8 mouse cellular contexts compared by ENCODE assay signal in the genomic region with DNA sequence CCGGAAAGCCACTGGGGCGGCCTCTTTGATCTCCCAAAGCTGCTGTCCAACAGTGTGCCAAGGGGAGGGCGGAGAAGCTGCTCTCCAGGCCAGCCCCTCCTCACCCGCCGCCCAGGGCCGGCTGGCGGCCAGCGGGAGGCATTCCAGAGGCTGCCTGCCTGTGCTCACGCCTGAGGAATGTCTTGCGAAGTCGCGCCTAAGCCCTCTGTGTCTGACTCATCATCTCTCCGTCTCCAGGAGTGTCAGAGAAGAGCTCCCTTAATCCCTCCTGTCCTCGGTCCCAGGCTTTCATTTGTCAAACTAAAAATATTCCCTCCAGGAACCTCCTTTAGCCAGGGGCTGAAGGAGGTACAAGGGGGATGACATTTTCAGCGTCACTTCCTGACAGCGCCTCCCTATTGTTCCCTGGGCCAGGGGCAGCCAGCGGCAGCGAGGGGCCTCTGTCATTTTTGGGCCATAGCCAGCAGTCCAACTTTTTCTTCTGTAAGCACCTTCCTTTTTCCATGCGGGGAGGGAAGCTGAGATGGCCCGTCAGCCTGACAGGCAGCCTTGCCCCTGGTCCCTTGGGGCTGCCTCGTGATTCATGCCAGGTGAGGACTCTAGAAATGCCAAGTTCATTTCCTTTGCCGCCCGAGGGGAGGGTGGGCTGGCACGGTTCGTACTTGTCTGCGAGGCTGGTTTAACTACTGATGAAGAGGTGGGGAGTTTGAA.
DNase-seq lines count a peak whose midpoint lies in the region; ATAC-seq and TF ChIP-seq lines count a peak whose summit lies in the region.

No protein-coding gene starts in this region.

- in situ Hi-C loops in ES-E14 (cut with MboI; ENCODE audit: low sequenced_read_pairs in 2 of 2, unreplicated experiment in 2 of 2), result no loop called here

- H3K4me2 ChIP-seq in lung, embryonic 14.5 days, result peak overlapping the region; percentile 52

- H3K9me3 ChIP-seq in ES-E14 (ENCODE audit: control insufficient read depth, insufficient read depth, low read depth, low read length), result no peaks in the 10 kb centered on the region
- no peaks in the 10 kb centered on the region for H3K9me3 ChIP-seq in lung, embryonic 14.5 days (ENCODE audit: low read depth, low read length)

- H3K36me3 ChIP-seq in ES-E14 (ENCODE audit: control insufficient read depth, insufficient read depth, low read length, poor library complexity, severe bottlenecking), result no peaks in the 10 kb centered on the region
- no peaks in the 10 kb centered on the region for H3K36me3 ChIP-seq in lung, embryonic 14.5 days (ENCODE audit: insufficient read depth)

- peak; percentile 96 for ATAC-seq in lung, embryonic 14.5 days (ENCODE audit: insufficient read depth)

- H3K4me1 ChIP-seq in ES-E14 (ENCODE audit: control insufficient read depth in 2 of 2, insufficient read depth in 2 of 2, low read length in 2 of 2, poor library complexity in 1 of 2), result no peaks in the 10 kb centered on the region; a peak in 1 of 4 replicates
- peaks cover 19% of the 10 kb centered on the region for H3K4me1 ChIP-seq in lung, embryonic 14.5 days (ENCODE audit: insufficient read depth)

- intact Hi-C loops in heart, postnatal 36 days (cut with DNase I), result no loop called here

- TF ChIP-seq CTCF in layer of hippocampus, adult 2 months (conservative IDR thresholded peaks at IDR 0.05), result no peak
- no peak; the same call in none of the 2 replicates for TF ChIP-seq CTCF in lung, embryonic 14.5 days (IDR thresholded peaks at IDR 0.05; ENCODE audit: low read depth)

- no peak overlapping the region for H3K27ac ChIP-seq in ES-E14 (ENCODE audit: insufficient read depth, low read depth, low read length, poor library complexity, severe bottlenecking)
- H3K27ac ChIP-seq in layer of hippocampus, adult 2 months, result no peak overlapping the region
- peak overlapping the region; percentile 58 for H3K27ac ChIP-seq in lung, embryonic 14.5 days (ENCODE audit: low read depth)

- 3% methylated on average over 26 of the region's 26 CpGs for WGBS in lung, embryonic 14.5 days

- H3K27me3 ChIP-seq in lung, embryonic 14.5 days (ENCODE audit: insufficient read depth, low read length), result no peaks in the 10 kb centered on the region

- H3K4me3 ChIP-seq in ES-E14 (ENCODE audit: insufficient read depth in 1 of 2, low read depth in 1 of 2, low read length in 2 of 2, poor library complexity in 1 of 2, severe bottlenecking in 1 of 2), result no peak overlapping the region
- 0 out of 2 replicates have a peak overlapping the region, but pooled peaks have one; percentile 0 for H3K4me3 ChIP-seq in layer of hippocampus, adult 2 months
- H3K4me3 ChIP-seq in lung, embryonic 14.5 days (ENCODE audit: low read depth, low read length), result peak overlapping the region; percentile 2; the same call in 1 of the 2 replicates

- DNase-seq in ES-E14 (ENCODE audit: low read depth, low spot score), result peak; percentile 54
- peak; percentile 65 for DNase-seq in cerebellum, adult 9-11 months
- peak; percentile 10 to 71 for DNase-seq in frontal cortex, adult 2 months (ENCODE audit: extremely low spot score in 1 of 2, low spot score in 1 of 2)
- peak; percentile 70 to 76 for DNase-seq in heart, postnatal 36 days
- peak in 1 of 2 experiments; percentile 22 for DNase-seq in layer of hippocampus, adult 2 months (ENCODE audit: low spot score in 2 of 2)
- peak; percentile 93 for DNase-seq in lung, embryonic 14.5 days
- DNase-seq in retina, embryonic 14.5 days (ENCODE audit: low spot score), result peak; percentile 70
- DNase-seq in T-cell, adult 2 months (ENCODE audit: low spot score), result no peak

- no peak overlapping the region for H3K9ac ChIP-seq in ES-E14 (ENCODE audit: insufficient read depth, low read depth, low read length, poor library complexity, severe bottlenecking)
- H3K9ac ChIP-seq in lung, embryonic 14.5 days, result no peak overlapping the region

TF ChIP-seq in ES-E14, 5 proteins besides CTCF, POLR2A, EP300 and RAD21:
- no peak for TF ChIP-seq CHD2 (IDR thresholded peaks at IDR 0.05; ENCODE audit: low read depth, low read length)
- TF ChIP-seq ZC3H11A (IDR thresholded peaks at IDR 0.05; ENCODE audit: borderline replicate concordance, low read depth, low read length), result no peak
- no peak for TF ChIP-seq MAFK (IDR thresholded peaks at IDR 0.05; ENCODE audit: insufficient read depth, low read depth, low read length)
- no peak for TF ChIP-seq HCFC1 (IDR thresholded peaks at IDR 0.05; ENCODE audit: borderline replicate concordance, insufficient read depth, low read length)
- no peak for TF ChIP-seq ZNF384 (IDR thresholded peaks at IDR 0.05; ENCODE audit: low read depth, low read length)

Comparison
In these comparisons a context has a peak if more than half of its experiments do, and no peak if none do; other contexts are left out.
1. H3K4me3 ChIP-seq: peak in layer of hippocampus, adult 2 months (single experiment) and lung, embryonic 14.5 days (single experiment); none in ES-E14 (0 of 2).